Mouse (Mus musculus): ENCODE data around the gene Glmp.

GRCm38 (mm10) chr3:88350732-88351131 lies 25.9 kb downstream of the Glmp start:
- TF ChIP-seq NANOG (IDR thresholded peaks at IDR 0.05; ENCODE audit: borderline replicate concordance, low read length) (no peak), CTCF (conservative IDR thresholded peaks at IDR 0.05; ENCODE audit: low read length) (no peak)
